Mouse (Mus musculus): Measurements from ENCODE around the gene Tm9sf4. TPM values are rescaled to one million over a fixed set of nuclear protein-coding genes. Genes with fewer than 3 reads are reported as not detected.

Tm9sf4 gene
- polyA plus RNA-seq, 1 experiment from 2014 or later: 99.4 TPM

DNA sequence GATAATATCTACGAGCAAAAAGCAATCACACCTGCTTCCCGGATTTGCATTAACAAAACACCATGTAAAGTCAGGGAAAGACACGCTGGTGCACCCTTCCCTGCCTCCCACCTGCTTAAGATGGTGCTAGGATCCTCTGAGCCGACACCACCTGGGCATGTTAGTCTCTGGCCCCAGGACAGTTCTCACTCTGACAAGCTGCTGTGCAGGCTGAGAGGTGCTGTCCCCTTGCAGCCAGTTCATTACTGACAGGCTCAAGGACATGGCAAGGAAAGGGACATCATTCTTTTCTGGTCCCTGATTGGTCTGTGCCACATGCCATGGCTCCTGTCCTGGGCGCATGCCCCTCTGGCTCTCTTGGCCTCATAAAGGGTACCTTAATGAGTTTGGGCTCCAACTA, 67.4 kb downstream of the Tm9sf4 start:
- ATAC-seq (ENCODE audit: low FRiP score, low TSS enrichment): no peak
- peaks cover 8% of the 10 kb centered on the region for H3K4me1 ChIP-seq (ENCODE audit: control insufficient read depth, insufficient read depth, low read length)
- H3K27me3 ChIP-seq (ENCODE audit: control insufficient read depth, insufficient read depth, low read length): no peaks in the 10 kb centered on the region
- no peak overlapping the region for H3K4me3 ChIP-seq (ENCODE audit: low read length)
- WGBS: 85% methylated on average over 5 of the region's 5 CpGs
- H3K9ac ChIP-seq (ENCODE audit: low read depth, low read length): no peak overlapping the region
- H3K4me2 ChIP-seq (replicated peaks; ENCODE audit: low read depth, low read length): no peak overlapping the region
- H3K36me3 ChIP-seq (ENCODE audit: control insufficient read depth, insufficient read depth, low read length): peaks cover 56% of the 10 kb centered on the region
- no peak overlapping the region for H3K27ac ChIP-seq (ENCODE audit: low read depth, low read length)
- H3K9me3 ChIP-seq (ENCODE audit: control insufficient read depth, low read length): no peaks in the 10 kb centered on the region

DNA sequence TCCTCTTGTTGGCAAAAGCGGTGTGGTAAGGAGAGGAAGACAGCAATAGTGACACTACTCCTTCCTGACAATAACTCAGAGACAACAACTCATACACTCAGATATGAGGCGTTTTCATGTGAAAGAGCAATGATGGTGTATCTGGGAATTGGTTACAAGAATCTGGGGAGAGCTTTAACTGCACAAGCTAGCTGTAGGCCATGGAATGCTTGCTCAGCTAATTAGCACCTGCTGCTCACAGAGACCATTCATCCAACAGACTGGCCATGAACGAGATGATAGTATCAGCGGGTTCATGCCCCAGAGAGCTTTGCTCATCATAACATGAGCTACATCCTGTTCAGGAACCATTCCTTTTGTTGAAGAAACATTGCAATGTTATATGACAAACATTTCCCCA, 76.1 kb downstream of the Tm9sf4 start:
- H3K36me3 ChIP-seq (ENCODE audit: control insufficient read depth, insufficient read depth, low read length): peaks cover 46% of the 10 kb centered on the region
- ATAC-seq (ENCODE audit: low FRiP score, low TSS enrichment): no peak

DNA sequence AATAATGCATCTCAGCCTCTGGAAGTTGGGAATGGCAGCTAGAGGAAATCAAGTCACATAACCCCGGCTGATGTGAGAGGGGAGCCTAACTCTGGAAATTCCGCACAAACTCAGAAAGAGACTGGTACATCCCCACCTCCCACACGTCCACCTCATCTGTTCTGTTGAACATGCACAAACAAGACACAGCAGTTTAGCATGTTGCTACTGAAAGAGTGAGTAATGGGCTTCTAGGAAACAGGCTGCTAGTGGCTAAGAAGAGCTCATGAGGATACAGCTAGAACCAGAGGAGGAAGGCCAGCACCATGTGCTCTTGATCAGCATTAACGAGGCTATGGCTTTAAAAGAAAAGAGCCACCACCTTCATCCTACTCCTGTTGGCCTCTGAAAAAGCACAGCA, 76.8 kb downstream of the Tm9sf4 start:
- H3K9ac ChIP-seq (ENCODE audit: low read depth, low read length): no peak overlapping the region
- H3K4me1 ChIP-seq (ENCODE audit: control insufficient read depth, insufficient read depth, low read length): peaks cover 27% of the 10 kb centered on the region
- 61% methylated on average over 4 of the region's 4 CpGs for WGBS
- no peak overlapping the region for H3K4me3 ChIP-seq (ENCODE audit: low read length)
- no peak overlapping the region for H3K27ac ChIP-seq (ENCODE audit: low read depth, low read length)
- ATAC-seq (ENCODE audit: low FRiP score, low TSS enrichment): no peak
- H3K27me3 ChIP-seq (ENCODE audit: control insufficient read depth, insufficient read depth, low read length): no peaks in the 10 kb centered on the region
- H3K4me2 ChIP-seq (replicated peaks; ENCODE audit: low read depth, low read length): no peak overlapping the region
- H3K9me3 ChIP-seq (ENCODE audit: control insufficient read depth, low read length): no peaks in the 10 kb centered on the region
- H3K36me3 ChIP-seq (ENCODE audit: control insufficient read depth, insufficient read depth, low read length): peaks cover 40% of the 10 kb centered on the region

More for the DNA sequence above, 76.1 kb downstream of the Tm9sf4 start:
- Histone ChIP-seq H3K4me2 (replicated peaks; ENCODE audit: low read depth, low read length) (no peak overlapping the region), H3K4me3 (ENCODE audit: low read length) (no peak overlapping the region), H3K27me3 (ENCODE audit: control insufficient read depth, insufficient read depth, low read length) (no peaks in the 10 kb centered on the region), H3K9me3 (ENCODE audit: control insufficient read depth, low read length) (no peaks in the 10 kb centered on the region), H3K27ac (ENCODE audit: low read depth, low read length) (no peak overlapping the region), H3K4me1 (ENCODE audit: control insufficient read depth, insufficient read depth, low read length) (peaks cover 25% of the 10 kb centered on the region), H3K9ac (ENCODE audit: low read depth, low read length) (no peak overlapping the region)
- WGBS: 55% methylated on average over 4 of the region's 4 CpGs

DNA sequence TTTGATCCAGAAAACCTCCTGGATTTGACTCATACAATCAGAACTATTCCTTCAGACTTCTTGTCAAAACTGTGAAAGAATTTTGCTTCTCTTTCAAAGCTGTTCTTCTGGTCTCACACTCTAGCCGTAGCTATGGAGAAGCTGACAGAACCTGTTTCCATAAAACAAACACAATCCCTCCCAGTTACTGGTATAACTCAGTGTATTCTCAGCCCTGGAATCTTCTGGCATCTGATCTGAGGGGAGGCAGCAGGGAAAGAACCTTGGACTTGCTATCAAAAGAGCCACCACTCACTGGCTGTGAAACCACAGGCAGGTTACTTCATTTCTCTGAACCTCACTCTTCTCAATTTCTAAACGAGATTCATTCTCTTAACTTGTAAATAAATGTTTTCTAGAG, 77.3 kb downstream of the Tm9sf4 start:
- Histone ChIP-seq H3K4me3 (ENCODE audit: low read length) (no peak overlapping the region), H3K27me3 (ENCODE audit: control insufficient read depth, insufficient read depth, low read length) (no peaks in the 10 kb centered on the region), H3K27ac (ENCODE audit: low read depth, low read length) (no peak overlapping the region), H3K4me1 (ENCODE audit: control insufficient read depth, insufficient read depth, low read length) (peaks cover 27% of the 10 kb centered on the region), H3K9me3 (ENCODE audit: control insufficient read depth, low read length) (no peaks in the 10 kb centered on the region), H3K9ac (ENCODE audit: low read depth, low read length) (no peak overlapping the region), H3K4me2 (replicated peaks; ENCODE audit: low read depth, low read length) (no peak overlapping the region), H3K36me3 (ENCODE audit: control insufficient read depth, insufficient read depth, low read length) (peaks cover 34% of the 10 kb centered on the region)
- ATAC-seq (ENCODE audit: low FRiP score, low TSS enrichment): no peak
- WGBS: 76% methylated on average over 2 of the region's 2 CpGs

DNA sequence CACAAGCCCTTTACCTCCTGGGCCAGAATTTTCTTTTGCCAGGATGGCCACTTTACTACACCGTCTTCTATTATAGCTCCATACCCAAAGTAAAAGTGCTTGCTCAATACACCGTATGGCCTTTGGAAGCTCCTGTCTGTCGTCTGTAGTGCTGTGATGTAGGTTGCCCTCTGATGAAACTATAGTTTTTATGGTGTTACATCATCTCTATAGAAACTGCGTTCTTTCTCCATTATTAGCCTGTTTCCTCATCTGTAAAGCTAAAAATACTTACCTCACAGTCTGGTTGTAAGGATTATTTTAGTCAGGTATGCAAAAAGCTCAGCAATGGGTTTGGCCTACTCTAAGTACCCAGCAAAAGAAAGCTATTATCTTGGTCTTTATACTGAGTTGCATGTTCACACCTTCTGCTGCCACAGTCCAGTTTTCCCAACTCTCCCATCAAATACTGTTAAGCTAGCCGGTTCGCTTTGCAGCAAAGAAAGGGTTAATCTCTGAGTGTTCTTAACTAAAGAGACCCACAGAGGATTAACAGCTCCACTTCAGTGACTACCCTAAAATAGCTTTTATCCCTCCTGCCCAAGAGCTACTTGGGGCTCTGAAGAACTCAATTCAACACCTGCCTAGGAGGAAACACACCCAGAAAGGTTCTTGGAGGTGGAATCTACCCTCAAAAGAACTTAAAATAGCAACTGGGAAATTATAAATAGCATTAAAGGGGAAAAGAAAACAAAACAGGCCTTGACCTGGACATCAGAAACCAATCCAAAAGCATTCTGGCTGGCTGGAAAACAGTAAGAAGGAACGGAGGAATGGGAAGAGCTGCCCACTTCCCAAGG, 78.1 kb downstream of the Tm9sf4 start:
- Histone ChIP-seq H3K4me1 (ENCODE audit: control insufficient read depth, insufficient read depth, low read length) (peaks cover 27% of the 10 kb centered on the region), H3K9ac (ENCODE audit: low read depth, low read length) (peak overlapping the region; percentile 91), H3K9me3 (ENCODE audit: control insufficient read depth, low read length) (no peaks in the 10 kb centered on the region), H3K4me2 (replicated peaks; ENCODE audit: low read depth, low read length) (peak overlapping the region; percentile 91), H3K27ac (ENCODE audit: low read depth, low read length) (peak overlapping the region; percentile 65), H3K27me3 (ENCODE audit: control insufficient read depth, insufficient read depth, low read length) (no peaks in the 10 kb centered on the region), H3K4me3 (ENCODE audit: low read length) (peak overlapping the region; percentile 79), H3K36me3 (ENCODE audit: control insufficient read depth, insufficient read depth, low read length) (peaks cover 30% of the 10 kb centered on the region)
- 57% methylated on average over 7 of the region's 7 CpGs for WGBS
- no peak for ATAC-seq (ENCODE audit: low FRiP score, low TSS enrichment)

DNA sequence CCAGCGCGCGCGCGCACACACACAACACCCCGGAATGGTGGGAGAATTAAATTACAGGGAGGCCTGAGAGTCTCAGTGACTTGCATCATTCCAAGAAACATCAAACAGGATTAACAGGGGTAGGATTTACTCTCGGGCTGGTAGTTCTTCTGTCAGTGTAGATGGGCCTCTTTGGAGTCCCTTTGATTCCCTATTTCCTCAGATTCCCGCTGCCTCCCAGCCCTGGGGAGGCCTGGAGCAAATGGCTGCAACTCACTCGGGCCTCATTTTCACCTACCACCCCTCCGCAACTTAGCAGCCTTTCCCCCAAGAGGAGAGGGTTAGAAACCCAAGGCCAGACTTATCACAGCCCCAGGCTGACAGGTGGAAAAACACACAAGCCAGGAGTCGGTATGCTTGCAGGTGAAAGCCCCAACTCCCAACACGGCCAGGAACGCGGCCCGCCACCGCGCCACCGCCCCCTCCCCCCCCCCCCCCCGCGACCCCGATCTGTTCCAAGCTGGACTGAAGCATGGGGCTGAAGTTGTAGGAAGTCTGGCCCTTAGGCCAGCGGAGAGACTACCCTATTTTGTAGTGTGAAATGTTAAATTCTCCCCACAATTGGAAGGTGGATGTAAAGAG, 78.9 kb downstream of the Tm9sf4 start:
- Histone ChIP-seq H3K9ac (ENCODE audit: low read depth, low read length) (peak overlapping the region; percentile 91), H3K4me3 (ENCODE audit: low read length) (peak overlapping the region; percentile 79), H3K27me3 (ENCODE audit: control insufficient read depth, insufficient read depth, low read length) (no peaks in the 10 kb centered on the region), H3K9me3 (ENCODE audit: control insufficient read depth, low read length) (no peaks in the 10 kb centered on the region), H3K4me1 (ENCODE audit: control insufficient read depth, insufficient read depth, low read length) (peaks cover 27% of the 10 kb centered on the region), H3K27ac (ENCODE audit: low read depth, low read length) (peak overlapping the region; percentile 85), H3K36me3 (ENCODE audit: control insufficient read depth, insufficient read depth, low read length) (peaks cover 27% of the 10 kb centered on the region), H3K4me2 (replicated peaks; ENCODE audit: low read depth, low read length) (peak overlapping the region; percentile 91)
- 2% methylated on average over 21 of the region's 22 CpGs for WGBS
- ATAC-seq (ENCODE audit: low FRiP score, low TSS enrichment): no peak

DNA sequence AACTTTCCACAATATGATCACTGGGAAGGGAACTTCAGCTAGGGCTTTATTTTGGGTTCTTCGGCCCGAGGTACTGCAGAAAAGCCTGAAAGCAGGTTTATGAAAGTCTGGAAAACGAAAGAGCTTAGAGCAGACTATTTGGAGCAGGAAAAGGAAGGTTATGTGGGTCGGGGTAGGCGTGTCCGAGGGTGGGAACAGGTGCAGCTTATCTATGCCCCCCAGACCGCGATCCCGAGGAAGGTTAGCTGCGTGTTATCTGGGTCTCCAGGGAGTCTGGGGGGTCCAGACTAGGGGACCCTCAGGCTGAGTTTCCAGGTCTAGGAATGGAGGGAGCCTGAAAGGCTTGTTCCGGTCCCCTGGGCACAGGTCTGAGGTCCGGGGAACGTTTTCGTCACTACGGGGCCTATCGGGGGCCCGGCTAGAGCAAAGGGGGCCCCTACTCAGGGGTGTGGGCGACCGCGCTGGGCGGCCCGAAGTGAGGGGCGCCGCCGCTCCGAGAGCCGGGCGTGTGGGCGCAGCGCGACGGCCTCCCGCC, 79.7 kb downstream of the Tm9sf4 start:
- peak overlapping the region; percentile 79 for H3K4me3 ChIP-seq (ENCODE audit: low read length)

DNA sequence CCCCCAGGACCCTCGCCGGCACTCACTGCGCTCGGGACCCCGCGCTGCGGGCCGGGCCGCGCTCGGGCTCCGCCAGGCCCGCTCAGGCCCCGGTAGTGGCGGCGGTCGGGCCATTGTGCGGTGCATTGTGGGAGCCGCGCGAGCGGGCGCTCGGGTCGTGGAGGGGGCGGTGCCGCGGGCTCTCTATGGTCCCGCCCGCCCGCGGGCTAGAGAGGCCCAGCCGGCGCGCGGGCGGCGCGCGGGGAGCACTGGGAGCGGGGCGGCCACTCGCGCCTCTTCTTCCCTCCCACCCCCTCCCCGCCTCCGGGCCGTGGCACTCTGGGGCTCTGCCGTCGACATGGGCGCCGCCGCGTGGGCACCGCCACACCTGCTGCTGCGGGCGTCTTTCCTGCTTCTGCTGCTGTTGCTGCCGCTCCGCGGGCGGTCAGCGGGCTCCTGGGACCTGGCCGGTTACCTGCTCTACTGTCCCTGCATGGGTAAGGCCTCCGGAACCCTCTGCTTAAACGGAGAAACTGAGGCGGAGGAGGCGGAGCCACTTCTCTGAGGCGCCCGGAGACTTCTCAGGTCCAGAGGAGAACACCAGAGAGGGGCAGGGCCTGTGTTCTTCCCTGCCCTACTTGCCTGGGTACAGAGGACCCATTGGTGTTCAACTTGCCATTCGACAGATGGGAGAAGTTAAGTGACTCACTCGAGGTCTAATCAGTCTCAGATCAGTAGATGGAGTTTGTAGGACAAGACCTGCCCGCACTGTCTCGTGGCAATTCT, 80.3 kb downstream of the Tm9sf4 start, which contains the start of the genes Plagl2 and Pofut1:
Gene Plagl2, minus strand, starts transcription at position 177 of the 765 bp plus-strand sequence.
Gene Pofut1, plus strand, starts transcription at position 284 of the 765 bp plus-strand sequence.
- WGBS: under 1% methylated on average over 43 of the region's 72 CpGs
- Histone ChIP-seq H3K4me1 (ENCODE audit: control insufficient read depth, insufficient read depth, low read length) (peaks cover 27% of the 10 kb centered on the region), H3K27me3 (ENCODE audit: control insufficient read depth, insufficient read depth, low read length) (no peaks in the 10 kb centered on the region), H3K4me2 (replicated peaks; ENCODE audit: low read depth, low read length) (peak within 1 kb of the TSS; percentile 91), H3K27ac (ENCODE audit: low read depth, low read length) (peak within 1 kb of the TSS; percentile 85), H3K9me3 (ENCODE audit: control insufficient read depth, low read length) (no peaks in the 10 kb centered on the region), H3K36me3 (ENCODE audit: control insufficient read depth, insufficient read depth, low read length) (peaks cover 27% of the 10 kb centered on the region), H3K9ac (ENCODE audit: low read depth, low read length) (peak within 1 kb of the TSS; percentile 91), H3K4me3 (ENCODE audit: low read length) (peak within 1 kb of the TSS; percentile 79)
- ATAC-seq (ENCODE audit: low FRiP score, low TSS enrichment): peak; percentile 97

More for the DNA sequence above, 79.7 kb downstream of the Tm9sf4 start:
- no peaks in the 10 kb centered on the region for H3K27me3 ChIP-seq (ENCODE audit: control insufficient read depth, insufficient read depth, low read length)
- H3K4me1 ChIP-seq (ENCODE audit: control insufficient read depth, insufficient read depth, low read length): peaks cover 27% of the 10 kb centered on the region
- H3K4me2 ChIP-seq (replicated peaks; ENCODE audit: low read depth, low read length): peak overlapping the region; percentile 91
- peaks cover 27% of the 10 kb centered on the region for H3K36me3 ChIP-seq (ENCODE audit: control insufficient read depth, insufficient read depth, low read length)
- WGBS: under 1% methylated on average over 27 of the region's 33 CpGs
- H3K27ac ChIP-seq (ENCODE audit: low read depth, low read length): peak overlapping the region; percentile 85
- no peaks in the 10 kb centered on the region for H3K9me3 ChIP-seq (ENCODE audit: control insufficient read depth, low read length)
- no peak; the same call in 1 of the 2 replicates for ATAC-seq (ENCODE audit: low FRiP score, low TSS enrichment)
- peak overlapping the region; percentile 91 for H3K9ac ChIP-seq (ENCODE audit: low read depth, low read length)
